Mouse (Mus musculus) kidney, adult 11 months (tissue): ENCODE results near the gene Gtf2ird1.
"Not testable (repeated sequence)": the region's sequence is repeated elsewhere in the genome, so short reads cannot be mapped to it uniquely, and the experiment has no call there.

Source experiments
- DNase-seq: peaks from one replicate; pipeline ENCODE4 v3.0.0; 2022

Gtf2ird1 gene

GRCm38 (mm10) chr5:134456503-134456962 is at the start of gene Gtf2ird1:
Gene Gtf2ird1 (minus strand): TSS chr5:134456716.
- DNase-seq: peak; percentile 88

- no peak for DNase-seq
Measured at GRCm38 (mm10) chr5:134505810-134506292, 49.3 kb upstream of the Gtf2ird1 start.

- no peak for DNase-seq
Measured at GRCm38 (mm10) chr5:134502591-134502990, 46.1 kb upstream of the Gtf2ird1 start.

GRCm38 (mm10) chr5:134501453-134501852 is 44.9 kb upstream of the Gtf2ird1 start:
- no peak for DNase-seq

- no peak for DNase-seq
Measured at GRCm38 (mm10) chr5:134500681-134501080, 44.2 kb upstream of the Gtf2ird1 start.

- DNase-seq: peak; percentile 56
Measured at GRCm38 (mm10) chr5:134500062-134500461, 43.5 kb upstream of the Gtf2ird1 start.

- DNase-seq: no peak
Measured at GRCm38 (mm10) chr5:134497026-134497425, 40.5 kb upstream of the Gtf2ird1 start.

- DNase-seq: no peak
Measured at GRCm38 (mm10) chr5:134495796-134496195, 39.3 kb upstream of the Gtf2ird1 start.

GRCm38 (mm10) chr5:134494142-134494541 is 37.6 kb upstream of the Gtf2ird1 start:
- DNase-seq: peak; percentile 81

GRCm38 (mm10) chr5:134492956-134493355 is 36.4 kb upstream of the Gtf2ird1 start:
- DNase-seq: no peak

GRCm38 (mm10) chr5:134491712-134492417 is 35.3 kb upstream of the Gtf2ird1 start:
- DNase-seq: peak; percentile 77

GRCm38 (mm10) chr5:134491206-134491605 is 34.7 kb upstream of the Gtf2ird1 start:
- no peak for DNase-seq

GRCm38 (mm10) chr5:134490465-134490864 is 33.9 kb upstream of the Gtf2ird1 start:
- no peak for DNase-seq

GRCm38 (mm10) chr5:134489583-134489982 is 33.1 kb upstream of the Gtf2ird1 start:
- no peak for DNase-seq

- no peak for DNase-seq
Measured at GRCm38 (mm10) chr5:134488596-134488995, 32.1 kb upstream of the Gtf2ird1 start.

GRCm38 (mm10) chr5:134488042-134488441 is 31.5 kb upstream of the Gtf2ird1 start:
- DNase-seq: no peak

- peak; percentile 35 for DNase-seq
Measured at GRCm38 (mm10) chr5:134485900-134486665, 29.6 kb upstream of the Gtf2ird1 start.

GRCm38 (mm10) chr5:134485183-134485730 is 28.7 kb upstream of the Gtf2ird1 start:
- no peak for DNase-seq

GRCm38 (mm10) chr5:134483291-134483690 is 26.8 kb upstream of the Gtf2ird1 start:
- no peak for DNase-seq

- DNase-seq: no peak
Measured at GRCm38 (mm10) chr5:134482331-134482730, 25.8 kb upstream of the Gtf2ird1 start.

- not testable (repeated sequence) for DNase-seq
Measured at GRCm38 (mm10) chr5:134478886-134479285, 22.4 kb upstream of the Gtf2ird1 start.

GRCm38 (mm10) chr5:134475686-134476085 is 19.2 kb upstream of the Gtf2ird1 start:
- DNase-seq: not testable (repeated sequence)

GRCm38 (mm10) chr5:134475006-134475605 is 18.6 kb upstream of the Gtf2ird1 start:
- DNase-seq: no peak
